Mouse (Mus musculus) ES-Bruce4 (cell line): ENCODE results near the gene C1qtnf1. TPM values are rescaled to one million over a fixed set of nuclear protein-coding genes. Genes with fewer than 3 reads are reported as not detected.

Experiments
- H3K27ac ChIP-seq: 2 replicates; pipeline ENCODE4 v1.5.1; 2012; ENCODE audit warnings: low read length, inconsistent platforms; ENCODE audit not compliant: insufficient read depth
- H3K27me3 ChIP-seq: 2 replicates; pipeline ENCODE4 v1.6.1; 2012; ENCODE audit warnings: mild to moderate bottlenecking, low read length, inconsistent platforms; ENCODE audit not compliant: control insufficient read depth, poor library complexity, insufficient read depth, severe bottlenecking
- H3K36me3 ChIP-seq: 2 replicates; pipeline ENCODE4 v1.6.1; 2012; ENCODE audit warnings: inconsistent platforms, mild to moderate bottlenecking, low read length, moderate library complexity; ENCODE audit not compliant: control insufficient read depth, poor library complexity, insufficient read depth, severe bottlenecking
- H3K4me1 ChIP-seq: one replicate; pipeline ENCODE4 v1.8.1; 2011; ENCODE audit warnings: low read length; ENCODE audit not compliant: control insufficient read depth, insufficient read depth
- H3K4me3 ChIP-seq: 2 replicates; pipeline ENCODE4 v1.5.1; 2011; ENCODE audit warnings: low read depth, mild to moderate bottlenecking, low read length
- H3K9ac ChIP-seq: 2 replicates; pipeline ENCODE4 v1.6.1; 2012; ENCODE audit warnings: low read depth, mild to moderate bottlenecking, inconsistent platforms; ENCODE audit not compliant: poor library complexity, severe bottlenecking
- H3K9me3 ChIP-seq: replicated peaks from 2 replicates; pipeline ENCODE4 v1.6.1; 2012; ENCODE audit warnings: mild to moderate bottlenecking, low read length, inconsistent platforms; ENCODE audit not compliant: control insufficient read depth, poor library complexity, insufficient read depth, severe bottlenecking
- CTCF ChIP-seq: IDR thresholded peaks from one replicate; pipeline ENCODE4 v1.8.1; 2011; ENCODE audit warnings: low read depth, low read length
- EP300 ChIP-seq: IDR thresholded peaks from 2 replicates; pipeline ENCODE4 v1.6.1; 2011; ENCODE audit warnings: low read depth, low read length; ENCODE audit not compliant: insufficient read depth
- POLR2A ChIP-seq: IDR thresholded peaks from one replicate; pipeline ENCODE4 v1.8.1; 2011; ENCODE audit warnings: low read length; ENCODE audit not compliant: insufficient read depth
- polyA plus RNA-seq: library from polyadenylated mRNA; stranded (reverse); fragments of >200 nt; gene quantifications from 2 replicates; pipeline ENCODE4 v1.2.4, GENCODE M21; 2011; ENCODE audit warnings: low read depth; ENCODE audit not compliant: missing spikeins, insufficient read depth, insufficient read length

The C1qtnf1 gene
- polyA plus RNA-seq, 1 experiment = 2.4 TPM

DNA sequence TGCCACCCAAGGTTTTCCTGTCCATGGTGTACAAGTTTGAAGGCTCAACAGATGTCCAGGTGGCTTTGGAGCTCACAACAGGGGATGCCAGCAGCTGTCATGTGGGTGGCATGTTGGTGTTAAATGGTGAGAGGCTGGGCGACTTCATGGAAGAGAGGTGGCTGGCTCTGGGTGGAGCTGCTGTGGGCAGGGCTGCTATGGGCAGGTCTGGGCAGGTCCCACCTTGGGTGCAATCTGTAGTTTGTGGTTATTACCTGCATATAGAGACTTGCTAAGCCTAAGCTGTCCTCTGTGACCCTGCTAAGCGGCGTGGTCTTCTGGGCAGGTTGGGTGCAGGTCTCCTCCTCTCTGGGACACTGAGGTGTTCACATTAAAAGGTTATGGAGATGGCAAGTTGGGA is 57.8 kb downstream of the C1qtnf1 start:
- H3K36me3 ChIP-seq = no peaks in the 10 kb centered on the region
- H3K9ac ChIP-seq = no peak overlapping the region
- H3K4me1 ChIP-seq = no peaks in the 10 kb centered on the region
- H3K9me3 ChIP-seq = no peaks in the 10 kb centered on the region
- H3K4me3 ChIP-seq = no peak overlapping the region
- no peak for TF ChIP-seq CTCF
- TF ChIP-seq POLR2A = no peak
- no peak for TF ChIP-seq EP300
- H3K27me3 ChIP-seq = no peaks in the 10 kb centered on the region
- no peak overlapping the region for H3K27ac ChIP-seq

DNA sequence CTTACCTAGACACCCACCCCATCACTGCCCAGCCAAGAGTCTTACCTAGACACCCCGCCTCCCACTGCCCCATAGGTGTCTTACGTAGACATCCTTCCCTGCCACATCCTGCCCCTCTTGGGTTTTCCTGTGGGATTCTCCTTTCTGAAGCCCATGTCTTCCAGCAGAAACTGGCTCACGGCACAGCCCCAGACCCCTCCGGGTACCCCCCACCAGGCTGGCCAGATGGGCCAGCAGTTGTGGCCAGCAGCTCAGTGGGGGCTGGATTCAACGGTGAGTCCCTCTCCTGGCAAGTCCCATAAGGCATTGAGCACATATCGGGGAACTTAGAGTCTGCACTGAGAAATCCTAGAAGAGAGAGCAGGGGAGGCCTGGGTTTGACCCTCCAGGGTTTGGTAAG is 58.3 kb downstream of the C1qtnf1 start:
- Histone ChIP-seq H3K27me3 (no peaks in the 10 kb centered on the region), H3K36me3 (no peaks in the 10 kb centered on the region), H3K9ac (no peak overlapping the region), H3K27ac (no peak overlapping the region), H3K4me1 (no peaks in the 10 kb centered on the region), H3K9me3 (no peaks in the 10 kb centered on the region), H3K4me3 (no peak overlapping the region)
- no peak for TF ChIP-seq POLR2A
- no peak for TF ChIP-seq EP300
- TF ChIP-seq CTCF = no peak

DNA sequence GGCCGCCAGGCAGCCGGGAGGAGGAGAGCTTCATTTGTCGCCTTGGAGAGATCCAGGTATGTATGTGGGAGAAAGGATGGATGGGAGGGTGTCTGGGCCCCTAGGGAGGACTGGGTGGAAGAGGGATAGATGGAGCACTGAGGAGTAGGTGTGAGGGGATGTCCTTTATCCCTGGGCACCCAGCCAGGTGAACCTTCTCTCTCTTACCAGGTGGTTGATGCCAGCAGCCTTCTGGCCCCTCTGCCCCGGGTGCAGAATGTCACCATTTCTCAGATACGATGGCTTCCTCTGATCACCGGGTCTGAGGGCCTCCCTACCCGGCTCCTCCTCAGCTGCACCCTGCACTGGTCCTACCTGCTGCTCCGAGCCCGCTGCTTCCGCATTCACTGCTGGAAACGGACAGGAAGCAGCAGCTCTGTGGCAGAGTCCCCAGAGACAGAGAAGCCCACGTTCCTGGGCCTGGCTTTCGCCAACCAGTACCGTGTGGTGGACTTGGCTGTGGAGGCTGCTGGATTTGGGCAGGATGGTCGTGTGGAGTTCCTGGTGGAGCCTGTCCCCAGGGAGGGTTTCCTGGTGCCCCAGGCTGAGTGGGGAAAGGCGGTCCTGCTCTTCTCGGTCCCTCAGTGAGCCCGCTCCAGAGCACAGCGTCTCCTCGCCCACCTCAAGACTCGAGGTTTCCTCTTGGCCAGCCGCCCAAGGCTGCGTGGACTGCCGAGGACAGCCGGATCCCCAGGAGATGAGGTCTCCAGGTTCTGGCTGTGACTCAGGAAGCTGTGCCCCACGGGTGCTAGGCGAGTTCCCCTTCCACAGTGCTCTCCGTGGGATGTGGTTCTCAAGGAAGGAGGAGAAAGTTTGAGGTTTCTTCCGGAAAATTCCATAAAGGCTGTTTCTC is 59.1 kb downstream of the C1qtnf1 start:
- no peak overlapping the region for H3K27ac ChIP-seq
- no peaks in the 10 kb centered on the region for H3K4me1 ChIP-seq
- no peak overlapping the region for H3K4me3 ChIP-seq
- H3K36me3 ChIP-seq = no peaks in the 10 kb centered on the region
- no peaks in the 10 kb centered on the region for H3K9me3 ChIP-seq
- no peak overlapping the region for H3K9ac ChIP-seq
- TF ChIP-seq EP300 (no peak), POLR2A (no peak), CTCF (no peak)
- no peaks in the 10 kb centered on the region for H3K27me3 ChIP-seq

DNA sequence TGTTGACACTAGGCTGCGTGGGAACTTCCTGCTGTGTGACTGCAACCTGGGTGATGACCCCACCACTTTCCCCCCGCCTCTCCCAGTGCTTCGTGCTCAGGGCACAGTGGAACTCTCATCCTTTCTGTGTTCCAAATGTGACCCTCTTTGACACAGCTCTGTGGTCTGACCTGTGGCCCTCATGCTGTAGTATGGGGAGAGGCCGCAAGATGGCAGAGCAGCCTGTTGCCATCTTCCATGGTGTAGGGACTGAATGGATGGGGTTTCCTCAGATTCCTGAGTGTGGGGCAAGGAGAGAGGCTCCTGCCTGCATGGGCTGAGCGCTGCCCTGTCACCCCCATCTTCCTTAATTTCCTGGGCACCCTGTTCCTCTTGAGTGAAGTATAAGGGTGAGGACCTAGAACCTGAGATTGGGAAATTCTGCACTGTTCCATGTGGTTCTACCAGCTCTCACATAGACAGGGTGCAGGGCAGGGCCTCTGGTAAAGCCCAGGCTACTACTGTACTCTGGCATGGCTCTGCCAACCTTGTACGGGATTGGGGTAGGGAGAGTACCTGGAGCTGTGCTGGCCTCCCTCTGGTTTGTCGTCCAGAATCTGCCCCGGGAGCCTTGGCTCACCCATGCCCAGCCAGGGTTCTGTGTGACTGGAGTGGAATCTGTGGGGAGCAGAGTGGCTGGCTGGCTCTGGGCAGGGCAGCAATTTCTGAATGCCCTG is 60.3 kb downstream of the C1qtnf1 start:
- H3K9ac ChIP-seq = no peak overlapping the region
- H3K27ac ChIP-seq = no peak overlapping the region
- H3K4me3 ChIP-seq = no peak overlapping the region
- H3K27me3 ChIP-seq = no peaks in the 10 kb centered on the region
- H3K4me1 ChIP-seq = no peaks in the 10 kb centered on the region
- H3K36me3 ChIP-seq = no peaks in the 10 kb centered on the region
- no peaks in the 10 kb centered on the region for H3K9me3 ChIP-seq
- TF ChIP-seq CTCF (peak; percentile 58), EP300 (no peak), POLR2A (no peak)

DNA sequence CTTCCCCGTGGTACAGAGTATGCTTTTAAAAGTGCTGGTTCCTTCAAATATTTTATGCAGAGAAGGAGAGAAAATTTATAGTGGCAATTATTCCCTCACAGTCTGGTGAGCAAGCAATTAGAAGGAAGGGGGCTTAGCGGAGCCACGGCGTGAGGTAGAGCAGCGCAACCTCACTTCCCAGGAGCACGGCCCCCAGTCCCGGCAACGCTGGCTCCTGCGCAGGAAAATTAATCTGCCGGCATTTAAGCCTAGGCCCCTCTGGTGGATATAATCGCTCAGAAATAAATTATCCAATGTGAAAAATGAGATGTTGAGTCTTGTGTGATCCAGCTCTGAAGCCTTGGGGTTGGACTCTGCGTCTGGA is 60.9 kb downstream of the C1qtnf1 start:
- TF ChIP-seq EP300 (no peak), CTCF (no peak), POLR2A (no peak)
- H3K27ac ChIP-seq = no peak overlapping the region
- H3K4me1 ChIP-seq = no peaks in the 10 kb centered on the region
- no peak overlapping the region for H3K4me3 ChIP-seq
- H3K27me3 ChIP-seq = no peaks in the 10 kb centered on the region
- H3K9ac ChIP-seq = no peak overlapping the region
- H3K36me3 ChIP-seq = no peaks in the 10 kb centered on the region
- H3K9me3 ChIP-seq = no peaks in the 10 kb centered on the region

DNA sequence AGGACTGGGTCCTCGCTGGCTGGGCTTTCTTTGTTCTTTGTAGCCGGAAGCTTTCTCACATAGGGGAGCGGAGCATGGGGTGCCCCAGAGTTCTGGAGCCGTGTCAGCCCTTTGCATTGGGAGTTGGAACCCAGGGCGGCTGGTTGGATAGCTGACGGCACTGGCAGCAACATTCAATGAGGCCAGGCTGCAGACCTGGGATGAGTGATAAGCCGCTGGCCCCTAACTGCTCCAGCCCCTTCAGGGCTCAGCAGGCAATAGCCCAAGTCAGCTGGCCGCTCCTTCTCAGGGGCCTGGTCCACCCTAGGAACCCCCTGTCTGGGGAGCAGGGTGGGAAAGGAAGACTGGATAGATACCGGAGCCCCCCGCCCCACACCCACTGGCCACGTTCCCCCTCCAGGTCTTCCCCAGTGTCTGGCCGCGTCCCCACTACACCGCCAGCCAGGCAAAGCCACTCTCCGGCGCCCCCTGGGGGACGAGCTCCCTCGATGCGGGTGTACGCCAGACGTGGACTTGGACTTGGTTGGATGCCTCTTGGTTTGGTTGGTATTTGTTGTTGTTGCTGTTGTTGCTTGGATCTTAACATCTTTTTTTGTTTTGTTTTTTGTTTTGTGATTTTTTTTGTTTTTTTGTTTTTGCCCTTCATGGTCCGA is 62.7 kb downstream of the C1qtnf1 start:
- Histone ChIP-seq H3K27me3 (no peaks in the 10 kb centered on the region), H3K9me3 (no peaks in the 10 kb centered on the region), H3K36me3 (no peaks in the 10 kb centered on the region), H3K4me1 (no peaks in the 10 kb centered on the region), H3K9ac (0 out of 2 replicates have a peak overlapping the region, but pooled peaks have one; percentile 20), H3K4me3 (peak overlapping the region; percentile 19; the same call in 1 of the 2 replicates), H3K27ac (no peak overlapping the region)
- no peak for TF ChIP-seq EP300
- TF ChIP-seq CTCF = peak; percentile 79
